In the genomic region with DNA sequence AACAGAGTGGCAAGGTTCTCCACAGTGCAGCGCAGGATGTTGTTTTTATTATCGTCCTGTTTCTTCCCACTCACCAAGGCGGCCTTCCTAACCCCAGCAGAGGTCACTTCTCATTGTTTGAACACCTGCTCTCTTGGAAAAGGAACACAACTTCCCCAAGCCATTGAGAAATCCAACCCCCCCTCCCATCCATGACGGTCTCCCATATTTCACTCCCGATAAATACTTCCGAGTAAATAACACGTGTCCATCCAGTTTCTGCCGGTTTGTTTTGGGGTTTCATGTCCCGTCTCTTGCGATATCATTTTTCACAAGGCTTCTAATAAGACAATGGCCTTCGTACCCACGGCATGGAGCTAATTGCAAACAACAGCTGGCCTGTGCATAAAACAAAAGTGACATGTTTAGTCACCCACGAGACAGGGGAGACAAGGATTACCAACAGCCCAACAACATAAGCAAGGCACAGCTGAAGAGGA, we compare ENCODE assay signal across 10 mouse cellular contexts. TPM values are rescaled to one million over a fixed set of nuclear protein-coding genes. Genes with fewer than 3 reads are reported as not detected.
A peak's percentile ranks its signal among the peaks of the same experiment; 100 is the strongest.
DNase-seq lines count a peak whose midpoint lies in the region; ATAC-seq lines count a peak whose summit lies in the region.
"Had no signal": no experiment of that assay in that cellular context is flagged by ENCODE, and none has a peak within 500 bp of the region (broad histone marks: within the 10 kb centered on the region; RNA-seq: fewer than 3 reads in every experiment).

No protein-coding gene starts in this region.

- no peak overlapping the region for H3K4me2 ChIP-seq in heart, embryonic 15.5 days
- H3K4me2 ChIP-seq in heart, embryonic 11.5 days = no peak overlapping the region
- no peak overlapping the region for H3K4me2 ChIP-seq in lung, embryonic 16.5 days (ENCODE audit: low read depth, low read length)
- H3K4me2 ChIP-seq: embryonic facial prominence, embryonic 12.5 days had no signal

- 71% methylated on average over 13 of the region's 13 CpGs for WGBS in heart, embryonic 15.5 days
- WGBS in heart, embryonic 11.5 days (ENCODE audit: insufficient replicate concordance) = 79% methylated on average over 13 of the region's 13 CpGs
- WGBS in lung, embryonic 16.5 days = 40% methylated on average over 13 of the region's 13 CpGs

- peaks cover 22% of the 10 kb centered on the region for H3K27me3 ChIP-seq in heart, embryonic 15.5 days
- peaks cover 15% of the 10 kb centered on the region for H3K27me3 ChIP-seq in heart, embryonic 11.5 days (ENCODE audit: control insufficient read depth, insufficient read depth, low read length)
- no peaks in the 10 kb centered on the region; the same call in 1 of the 2 replicates for H3K27me3 ChIP-seq in lung, embryonic 16.5 days (ENCODE audit: control insufficient read depth, insufficient read depth, low read depth, low read length)
- H3K27me3 ChIP-seq: embryonic facial prominence, embryonic 12.5 days had no signal

- H3K36me3 ChIP-seq in heart, embryonic 15.5 days = no peaks in the 10 kb centered on the region
- no peaks in the 10 kb centered on the region for H3K36me3 ChIP-seq in heart, embryonic 11.5 days (ENCODE audit: control insufficient read depth, insufficient read depth, low read length)
- H3K36me3 ChIP-seq in lung, embryonic 16.5 days (ENCODE audit: control insufficient read depth, insufficient read depth, low read length) = no peaks in the 10 kb centered on the region
- H3K36me3 ChIP-seq: embryonic facial prominence, embryonic 12.5 days had no signal

- no peak for ATAC-seq in heart, embryonic 15.5 days (replicated peaks; ENCODE audit: insufficient number of reproducible peaks, insufficient read depth, low FRiP score, low read depth)
- no peak for ATAC-seq in heart, embryonic 11.5 days (replicated peaks; ENCODE audit: insufficient number of reproducible peaks, low FRiP score, low TSS enrichment)
- ATAC-seq in lung, embryonic 16.5 days (ENCODE audit: low read depth) = peak; percentile 73

- 0 out of 2 replicates have a peak overlapping the region, but pooled peaks have one; percentile 31 for H3K27ac ChIP-seq in heart, embryonic 15.5 days
- no peak overlapping the region for H3K27ac ChIP-seq in heart, embryonic 11.5 days (ENCODE audit: low read depth, low read length)
- H3K27ac ChIP-seq in lung, embryonic 16.5 days (ENCODE audit: low read length) = no peak overlapping the region

- DNase-seq in lung, postnatal 4 days = no peak
- peak; percentile 23 for DNase-seq in forelimb bud, embryonic 11.5 days (ENCODE audit: low read depth, low spot score)
- peak; percentile 79 for DNase-seq in retina, embryonic 14.5 days (ENCODE audit: low spot score)
- no peak for DNase-seq in urinary bladder, postnatal 25 days (ENCODE audit: low spot score)
- DNase-seq in thymus, postnatal 14 days = no peak

- no peak overlapping the region for H3K4me3 ChIP-seq in heart, embryonic 15.5 days
- H3K4me3 ChIP-seq in heart, embryonic 11.5 days (ENCODE audit: low read depth, low read length) = no peak overlapping the region
- no peak overlapping the region for H3K4me3 ChIP-seq in lung, embryonic 16.5 days (ENCODE audit: low read length)
- H3K4me3 ChIP-seq: embryonic facial prominence, embryonic 12.5 days; megakaryocyte, embryonic 14.5 days had no signal

- no peak overlapping the region for H3K9ac ChIP-seq in heart, embryonic 15.5 days
- no peak overlapping the region for H3K9ac ChIP-seq in heart, embryonic 11.5 days (ENCODE audit: low read depth, low read length)
- no peak overlapping the region for H3K9ac ChIP-seq in lung, embryonic 16.5 days (ENCODE audit: low read length)
- H3K9ac ChIP-seq: embryonic facial prominence, embryonic 12.5 days had no signal

- H3K9me3 ChIP-seq in heart, embryonic 15.5 days (replicated peaks) = no peaks in the 10 kb centered on the region
- no peaks in the 10 kb centered on the region for H3K9me3 ChIP-seq in heart, embryonic 11.5 days (replicated peaks; ENCODE audit: control insufficient read depth, low read length)
- no peaks in the 10 kb centered on the region for H3K9me3 ChIP-seq in lung, embryonic 16.5 days (ENCODE audit: control insufficient read depth, low read length)
- H3K9me3 ChIP-seq: embryonic facial prominence, embryonic 12.5 days; megakaryocyte, embryonic 14.5 days had no signal

- 0 out of 2 replicates have a peak, but pooled peaks cover 2% of the 10 kb centered on the region for H3K4me1 ChIP-seq in heart, embryonic 15.5 days (replicated peaks)
- no peaks in the 10 kb centered on the region for H3K4me1 ChIP-seq in heart, embryonic 11.5 days (ENCODE audit: control insufficient read depth, insufficient read depth, low read length)
- H3K4me1 ChIP-seq in lung, embryonic 16.5 days (replicated peaks; ENCODE audit: control insufficient read depth, insufficient read depth, low read length) = 0 out of 2 replicates have a peak, but pooled peaks cover 2% of the 10 kb centered on the region
- H3K4me1 ChIP-seq: megakaryocyte, embryonic 14.5 days had no signal

RNA-seq across cellular contexts. Expression of a gene that starts 9.2 kb away (rescaled TPM):
- polyA plus RNA-seq in heart, embryonic 15.5 days (2015; fragmentation: Nextera tagmentation; extraction: Ambion mirVana) = 0.15 TPM in 1 of 2 replicates, not detected in the other
- polyA plus RNA-seq in heart, embryonic 11.5 days (2014; fragmentation: Nextera tagmentation; extraction: Ambion mirVana) = not detected in 2 replicates
- 2.1 and 2.9 TPM in 2 replicates for polyA plus RNA-seq in lung, embryonic 16.5 days (2015; fragmentation: Nextera tagmentation; extraction: Ambion mirVana)

RNA-seq across cellular contexts. Expression of a gene that starts 41.4 kb away (rescaled TPM):
- polyA plus RNA-seq in heart, embryonic 15.5 days (2015; fragmentation: Nextera tagmentation; extraction: Ambion mirVana) = 26.9 and 29.0 TPM in 2 replicates
- polyA plus RNA-seq in heart, embryonic 11.5 days (2014; fragmentation: Nextera tagmentation; extraction: Ambion mirVana) = 45.3 and 50.2 TPM in 2 replicates
- polyA plus RNA-seq in lung, embryonic 16.5 days (2015; fragmentation: Nextera tagmentation; extraction: Ambion mirVana) = 27.4 and 27.6 TPM in 2 replicates

Comparison
In these comparisons a context has a peak if more than half of its experiments do, and no peak if none do; other contexts are left out.
1. DNase-seq: peak in forelimb bud, embryonic 11.5 days (single experiment) and retina, embryonic 14.5 days (single experiment); none in lung, postnatal 4 days (0 of 2), urinary bladder, postnatal 25 days (single experiment) and thymus, postnatal 14 days (single experiment).